Mouse (Mus musculus) thymus, postnatal 10 days (tissue): ENCODE results near the gene Sart1.
"Not testable (repeated sequence)": the region's sequence is repeated elsewhere in the genome, so short reads cannot be mapped to it uniquely, and the experiment has no call there.

Experiments used
- DNase-seq, 2 experiments: peaks; one replicate each; pipeline ENCODE4 v3.0.0; 2021; ENCODE audit warnings: low spot score in 2 of 2

The Sart1 gene

DNA sequence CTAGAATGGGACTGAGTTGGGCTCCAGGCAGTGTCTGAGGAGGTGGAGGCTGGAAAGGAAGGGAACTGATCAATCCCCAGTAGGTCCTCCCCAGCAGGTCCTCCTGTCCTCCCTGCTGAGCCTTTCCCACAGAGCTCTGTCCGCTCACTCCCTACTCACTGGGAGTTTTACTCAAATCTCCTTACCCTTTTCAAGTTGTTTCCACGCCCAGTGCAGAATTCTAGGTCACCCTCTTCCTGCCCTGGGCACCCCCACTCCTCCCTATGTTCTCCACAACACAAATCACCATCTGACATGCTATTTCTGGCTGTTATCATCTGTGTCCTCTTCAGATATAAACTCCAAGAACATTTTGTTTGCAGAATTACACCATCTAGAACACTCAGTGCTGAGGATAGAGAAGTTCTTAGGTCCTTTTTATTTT lies 26.0 kb upstream of the Sart1 start:
- DNase-seq: no peak

DNA sequence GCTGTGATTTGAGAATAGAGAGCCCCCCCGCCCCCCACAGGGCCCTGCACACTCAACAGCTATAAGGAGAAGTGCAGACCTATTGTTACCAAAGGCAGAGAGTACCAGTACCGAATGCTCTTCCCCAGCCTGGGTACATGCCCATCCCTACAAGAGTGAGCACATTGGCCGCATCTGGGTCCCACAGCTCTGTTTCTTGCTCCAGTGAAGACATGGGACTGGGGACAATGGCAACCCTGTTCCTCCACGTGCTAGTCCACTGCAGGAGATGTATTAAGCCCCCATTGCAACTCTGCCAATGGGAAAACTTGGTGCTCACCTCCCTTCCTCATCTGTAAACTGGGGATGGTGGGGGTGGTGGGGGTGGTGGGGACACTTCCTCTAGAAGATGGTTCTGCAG lies 25.3 kb upstream of the Sart1 start:
- DNase-seq: no peak

DNA sequence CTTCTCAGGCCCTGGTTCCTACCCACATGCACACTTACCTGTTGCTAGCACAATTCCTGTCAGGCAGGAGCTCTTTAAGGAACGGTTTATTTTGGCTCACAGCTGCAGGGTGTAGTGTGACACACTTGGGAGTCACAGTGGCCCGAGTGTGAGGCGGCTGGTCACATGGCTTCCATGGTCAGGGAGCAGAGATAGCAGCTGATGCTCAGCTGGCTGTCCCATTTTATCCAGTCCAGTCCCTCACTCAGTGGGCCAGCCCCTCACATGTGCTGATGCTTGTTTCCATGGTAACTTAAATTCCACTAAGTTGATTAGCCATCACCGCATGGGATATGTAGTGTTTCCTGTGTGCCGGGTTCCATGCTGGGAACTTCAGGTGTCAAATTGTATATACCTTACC lies 23.5 kb upstream of the Sart1 start:
- DNase-seq: no peak

DNA sequence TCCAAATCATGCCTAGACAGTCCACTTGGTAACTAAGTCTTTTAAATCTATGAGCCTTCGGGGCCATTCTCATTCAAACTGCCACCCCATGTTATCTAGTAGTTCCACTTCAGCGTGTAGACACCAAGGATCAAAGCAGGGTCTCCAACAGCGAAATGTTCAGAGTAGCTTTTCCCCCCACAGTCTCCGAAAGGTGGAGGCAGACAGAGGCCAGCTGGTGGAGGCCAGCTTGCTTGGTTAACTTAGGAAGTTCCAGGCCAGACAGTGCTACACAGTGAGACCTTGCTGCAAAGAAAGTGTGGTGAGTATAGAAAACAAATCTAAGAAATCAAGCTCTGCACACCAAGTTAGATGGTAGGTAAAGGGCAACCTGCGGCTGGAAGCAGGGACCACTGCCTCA lies 22.1 kb upstream of the Sart1 start:
- no peak for DNase-seq

DNA sequence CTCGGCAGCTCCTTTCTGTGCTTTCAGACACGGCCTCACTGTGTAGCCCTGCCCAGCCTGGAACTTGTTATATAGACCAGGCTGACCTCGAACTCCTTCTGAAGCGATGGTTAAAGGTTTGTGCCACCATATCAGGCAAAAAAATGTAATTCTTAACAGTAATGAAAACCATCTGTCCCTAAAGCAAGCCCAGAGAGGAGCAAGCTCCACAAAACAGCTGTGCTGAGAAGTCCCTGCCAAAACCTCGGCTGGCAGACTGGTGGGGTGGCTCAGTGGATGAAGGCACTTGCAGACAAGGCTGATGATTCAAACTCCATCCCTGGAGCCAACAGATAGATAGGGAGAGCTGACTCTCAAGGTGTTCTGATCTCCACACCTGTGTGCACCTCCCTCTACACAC lies 20.6 kb upstream of the Sart1 start:
- no peak for DNase-seq

DNA sequence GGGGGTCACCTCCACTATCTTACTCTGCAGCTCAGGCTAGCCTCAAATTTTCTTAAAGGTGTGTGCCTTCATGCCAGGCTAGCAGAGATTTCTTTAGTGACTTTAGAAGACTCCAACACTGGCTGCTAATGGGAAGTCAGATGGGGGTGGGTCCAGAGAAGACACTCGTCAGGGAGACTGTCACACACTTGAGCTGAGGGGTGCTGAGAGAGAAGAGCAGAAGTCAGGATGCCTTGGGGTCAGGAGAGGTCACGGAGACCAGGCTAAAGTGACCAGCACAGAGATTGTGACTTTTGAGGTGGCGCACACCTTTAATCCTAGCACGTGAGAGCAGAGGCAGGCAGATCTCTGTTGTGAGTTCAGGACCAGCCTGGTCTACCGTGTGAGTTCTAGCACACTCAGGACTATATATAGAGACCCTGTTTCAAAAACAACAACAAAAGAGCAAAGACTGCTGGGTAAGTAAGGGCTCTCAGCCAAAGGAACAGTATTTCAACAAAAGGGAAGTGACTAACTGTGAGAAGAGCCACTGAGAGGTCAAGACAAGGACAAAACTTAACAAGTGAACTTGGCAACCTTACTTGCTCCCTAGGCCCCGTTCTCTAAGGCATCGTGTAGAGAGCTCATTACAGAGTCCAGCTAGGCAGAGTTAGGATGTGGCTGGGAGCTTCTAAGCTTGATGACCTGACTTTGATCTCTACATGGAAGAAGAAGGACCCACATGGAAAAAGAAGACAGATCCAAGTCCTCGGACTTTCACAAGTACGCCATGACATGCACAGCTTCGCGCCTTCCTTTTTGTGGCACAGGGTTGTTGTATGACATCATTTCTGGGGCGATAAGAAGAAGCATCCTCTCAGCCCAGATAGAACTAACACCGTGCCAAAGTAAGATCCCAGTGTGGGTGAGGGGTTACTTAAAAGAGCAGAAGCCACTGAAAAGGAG lies 19.8 kb upstream of the Sart1 start:
- DNase-seq: no peak

DNA sequence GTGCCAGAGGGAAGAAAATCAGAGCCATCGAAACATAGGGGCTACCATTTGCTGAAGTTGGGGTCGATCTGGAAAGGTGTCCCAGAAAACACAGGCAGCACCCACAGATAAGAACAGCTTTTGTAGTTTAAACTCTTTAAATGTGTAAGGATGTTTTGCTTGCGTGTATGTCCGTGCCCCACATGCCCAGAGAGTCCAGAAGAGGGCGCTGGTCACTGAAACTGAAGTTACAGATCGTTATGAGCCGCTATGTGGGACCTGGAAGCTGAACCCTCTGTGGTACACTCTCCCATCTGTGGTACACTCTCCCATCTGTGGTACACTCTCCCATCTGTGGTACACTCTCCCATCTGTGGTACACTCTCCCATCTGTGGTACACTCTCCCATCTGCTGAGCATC lies 18.6 kb upstream of the Sart1 start:
- peak; percentile 50 to 72 for DNase-seq

DNA sequence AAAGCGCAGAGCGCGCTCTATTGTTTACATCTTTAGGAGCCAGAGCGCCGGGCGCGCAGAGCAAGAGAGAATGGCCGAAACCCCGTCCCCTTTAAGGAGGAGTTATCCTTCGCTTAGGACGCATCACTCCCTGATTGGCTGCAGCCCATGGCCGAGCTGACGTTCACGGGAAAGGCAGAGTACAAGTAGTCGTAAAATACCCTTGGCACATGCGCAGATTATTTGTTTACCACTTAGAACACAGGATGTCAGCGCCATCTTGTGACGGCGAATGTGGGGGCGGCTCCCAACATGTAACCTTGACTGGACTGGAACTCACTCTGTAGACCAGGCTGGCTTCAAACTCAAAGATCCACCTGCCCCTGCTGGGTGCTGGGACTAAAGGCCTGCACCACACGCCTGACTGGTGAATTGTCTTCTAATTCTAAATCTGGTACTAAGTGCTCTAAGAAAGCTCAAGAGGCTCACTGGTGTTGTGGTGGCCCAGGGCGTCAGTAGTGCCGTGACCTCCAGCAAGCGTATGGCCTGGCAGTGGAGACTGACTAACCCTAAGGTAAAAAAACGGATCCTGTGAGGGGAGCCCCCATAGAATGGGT lies 18.1 kb upstream of the Sart1 start:
- not testable (repeated sequence) for DNase-seq

DNA sequence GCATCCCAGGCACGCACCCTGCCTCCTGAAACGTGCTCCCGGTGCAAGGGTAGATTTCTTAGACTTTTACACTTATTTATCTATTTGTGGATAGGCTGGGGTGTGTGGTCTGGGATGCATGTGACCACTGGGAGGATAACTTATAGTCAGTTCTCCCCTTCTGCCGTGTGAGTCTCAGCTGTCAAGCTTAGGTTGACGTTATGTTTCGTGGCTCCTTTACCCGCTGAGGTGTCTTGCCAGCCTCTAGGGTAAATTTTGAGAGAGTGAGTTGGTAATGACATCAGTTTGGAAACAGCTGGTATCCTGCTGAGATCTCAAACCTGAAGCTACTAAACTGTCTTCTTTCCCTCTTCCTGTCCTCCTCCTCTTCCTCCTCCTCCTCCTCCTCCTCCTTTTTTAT lies 17.4 kb upstream of the Sart1 start:
- no peak for DNase-seq

DNA sequence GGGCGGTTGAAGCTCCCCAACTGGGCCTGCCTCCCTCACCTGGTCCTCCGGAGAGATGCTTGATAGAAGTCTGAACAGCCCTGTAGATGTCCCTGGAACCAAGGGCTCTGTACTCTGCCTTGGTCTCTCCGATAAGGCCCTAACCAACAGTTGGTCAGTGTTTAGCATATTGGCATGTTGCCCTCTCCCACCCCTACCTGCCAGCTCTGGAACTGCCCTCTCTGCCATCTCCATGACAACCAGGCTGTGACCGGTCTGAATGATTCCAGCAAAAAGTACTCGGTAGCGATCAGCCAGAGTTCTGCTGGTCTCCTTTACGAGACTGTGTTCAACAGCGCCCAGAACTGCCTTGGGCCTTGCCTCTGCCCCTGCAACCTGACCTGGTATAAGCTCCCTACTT lies 13.8 kb upstream of the Sart1 start, which contains the start of gene Tsga10ip:
TSS of gene Tsga10ip (minus strand) at position 234 of the 400 bp plus-strand sequence.
- no peak for DNase-seq

DNA sequence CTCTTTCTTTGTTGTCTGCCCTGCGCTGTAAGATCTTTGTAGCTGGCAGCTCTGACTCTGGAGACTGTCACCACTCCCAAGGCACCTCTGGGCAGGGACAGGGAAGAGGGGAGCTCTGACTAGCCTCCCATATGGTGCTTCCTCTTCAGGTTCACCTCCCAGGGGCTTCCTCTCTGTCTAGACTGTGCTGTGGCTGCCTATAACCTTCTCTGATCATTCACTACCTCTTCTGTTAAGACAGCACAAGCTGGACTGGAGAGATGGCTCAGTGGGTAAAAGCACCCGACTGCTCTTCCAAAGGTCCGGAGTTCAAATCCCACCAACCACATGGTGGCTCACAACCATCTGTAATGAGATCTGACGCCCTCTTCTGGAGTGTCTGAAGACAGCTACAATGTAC lies 12.6 kb upstream of the Sart1 start:
- DNase-seq: not testable (repeated sequence)

DNA sequence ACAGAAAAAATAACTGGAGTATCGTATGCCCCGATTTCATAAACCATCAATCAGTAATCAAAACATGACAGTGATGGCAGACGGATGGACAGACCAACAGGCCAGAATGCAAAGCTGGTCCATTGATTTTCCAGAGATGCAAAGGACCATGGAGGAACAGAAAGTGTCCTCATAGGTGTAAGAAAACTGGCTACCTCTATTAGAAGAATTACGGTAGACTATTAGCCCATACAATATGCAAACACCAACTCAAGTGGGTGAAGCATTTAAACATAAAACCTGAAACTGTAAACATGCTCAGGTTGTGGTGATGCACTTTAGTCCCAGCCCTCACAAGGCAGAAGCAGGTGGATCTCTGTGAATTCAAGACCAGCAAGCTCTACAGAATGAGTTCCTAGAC lies 6.9 kb upstream of the Sart1 start:
- no peak for DNase-seq

DNA sequence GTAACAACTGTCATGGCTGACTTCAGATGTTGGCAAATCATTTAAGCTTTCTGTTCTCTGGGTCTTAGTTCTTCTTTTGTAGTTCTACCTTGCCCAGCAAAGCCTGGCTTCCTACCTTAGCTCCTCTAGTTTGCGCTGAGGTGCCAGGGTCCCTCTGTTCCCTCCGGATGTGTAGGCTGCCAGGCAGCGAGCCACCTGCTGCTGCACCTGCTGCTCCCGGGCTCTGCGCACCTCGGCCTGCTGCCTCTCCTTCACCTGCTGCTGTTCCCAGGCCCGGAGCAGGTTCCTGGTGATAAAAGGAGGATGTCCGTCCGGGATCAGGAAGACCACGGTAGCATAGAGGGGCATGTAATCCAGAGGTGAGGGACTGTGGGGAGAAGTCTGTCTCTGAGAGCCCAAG lies 5.7 kb upstream of the Sart1 start:
- DNase-seq: no peak

DNA sequence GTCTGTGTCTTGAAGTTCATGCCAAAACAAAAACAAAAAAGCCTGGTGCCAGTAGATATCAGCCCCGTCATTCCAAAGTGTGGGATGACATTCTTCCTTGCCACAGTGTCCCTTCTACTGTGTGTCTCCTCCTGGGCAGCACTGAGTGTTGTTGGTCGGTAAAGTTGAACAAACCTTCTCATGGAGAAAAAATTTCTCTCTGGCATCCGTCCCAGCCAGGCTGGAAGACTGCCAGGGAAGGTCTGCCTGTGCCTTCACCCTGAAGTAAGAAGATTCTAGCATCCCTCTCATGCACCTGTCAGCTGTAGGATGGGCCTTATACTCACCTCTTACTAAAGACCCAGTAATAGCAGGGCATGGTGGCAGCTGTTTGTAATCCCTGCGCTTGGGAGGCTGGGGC lies 4.4 kb upstream of the Sart1 start:
- DNase-seq: no peak

DNA sequence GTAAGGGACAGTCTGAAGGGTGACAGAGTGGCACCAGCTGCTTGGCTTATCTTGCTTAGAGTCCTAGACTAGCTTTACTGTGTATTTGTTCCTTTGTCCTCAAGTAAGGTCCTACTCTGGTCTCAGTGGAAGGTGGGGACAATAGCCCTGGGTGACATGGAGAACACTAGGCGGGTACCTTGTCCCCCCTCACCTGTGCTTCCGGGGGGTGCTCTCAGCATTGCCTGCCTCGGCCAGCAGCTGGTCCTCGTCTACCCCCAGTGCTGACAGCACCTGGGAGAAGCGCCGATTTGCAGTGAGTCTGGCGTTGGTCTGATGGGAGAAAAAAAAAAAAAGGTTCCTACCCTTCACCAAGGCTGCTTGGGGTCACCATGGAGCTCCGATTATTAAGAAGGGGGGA lies 1.9 kb upstream of the Sart1 start:
- DNase-seq: peak; percentile 36 to 37

DNA sequence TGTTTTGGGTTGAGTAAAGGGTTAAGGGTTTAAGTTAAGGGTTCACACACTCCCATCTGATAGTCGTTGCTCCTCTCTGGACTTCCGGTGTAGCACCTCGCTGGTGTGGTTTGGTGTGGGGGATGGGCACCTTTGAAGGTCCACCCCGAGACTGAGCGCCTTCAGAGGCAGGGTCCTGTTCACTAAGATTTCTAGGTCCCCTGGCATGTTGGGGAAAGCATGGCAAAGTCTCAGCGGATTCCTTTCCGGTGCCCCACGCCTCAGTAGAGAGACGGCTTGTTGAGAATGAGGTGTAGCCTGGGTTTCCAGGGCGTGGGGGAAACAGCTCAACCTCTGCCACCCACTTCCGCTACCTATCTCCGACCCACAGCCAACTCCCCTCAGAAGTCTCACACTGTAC lies 1.1 kb upstream of the Sart1 start:
- DNase-seq: peak; percentile 78 to 79

DNA sequence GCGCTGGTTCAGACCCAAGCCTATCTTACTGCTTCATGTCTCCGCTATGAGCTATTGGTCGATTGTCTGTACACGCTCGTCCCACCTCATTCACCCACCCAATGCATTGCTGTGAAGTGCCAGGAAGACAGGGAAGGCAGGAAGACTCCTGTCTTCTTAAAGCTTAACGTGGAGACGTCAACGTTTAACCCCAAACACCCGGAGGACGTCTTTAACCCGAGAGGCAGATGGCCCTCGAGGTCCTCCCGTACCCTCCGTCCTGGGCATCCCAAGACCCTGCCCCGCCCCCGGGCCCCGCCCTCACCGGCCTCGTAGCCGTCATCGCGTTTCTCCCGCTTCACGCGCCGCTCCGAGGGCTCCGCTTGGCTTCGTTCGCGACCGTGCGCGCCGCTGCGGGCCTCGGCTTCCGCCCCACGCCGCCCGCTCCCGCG lies 477 bp downstream of the Sart1 start:
- no peak for DNase-seq

DNA sequence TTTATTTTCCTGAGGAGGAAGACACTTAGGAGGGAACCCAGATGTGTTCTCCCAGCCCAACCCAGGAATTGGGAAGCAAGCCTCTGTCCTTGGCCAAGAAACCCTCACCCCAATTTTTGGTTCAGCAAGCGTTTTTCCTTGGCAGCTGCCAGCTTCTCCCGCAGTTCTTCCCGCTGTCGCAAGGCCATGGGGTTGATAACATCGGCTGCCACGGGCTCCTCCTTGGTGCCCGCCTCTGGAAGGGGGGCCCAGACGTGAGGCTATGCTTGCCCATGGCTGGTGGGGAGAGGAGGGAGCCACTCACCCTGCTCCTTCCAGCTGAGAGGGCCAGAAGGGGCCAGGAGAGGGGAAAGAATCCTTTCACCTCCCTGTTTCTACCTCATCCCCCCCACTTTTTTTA lies 3.8 kb downstream of the Sart1 start:
- no peak for DNase-seq

DNA sequence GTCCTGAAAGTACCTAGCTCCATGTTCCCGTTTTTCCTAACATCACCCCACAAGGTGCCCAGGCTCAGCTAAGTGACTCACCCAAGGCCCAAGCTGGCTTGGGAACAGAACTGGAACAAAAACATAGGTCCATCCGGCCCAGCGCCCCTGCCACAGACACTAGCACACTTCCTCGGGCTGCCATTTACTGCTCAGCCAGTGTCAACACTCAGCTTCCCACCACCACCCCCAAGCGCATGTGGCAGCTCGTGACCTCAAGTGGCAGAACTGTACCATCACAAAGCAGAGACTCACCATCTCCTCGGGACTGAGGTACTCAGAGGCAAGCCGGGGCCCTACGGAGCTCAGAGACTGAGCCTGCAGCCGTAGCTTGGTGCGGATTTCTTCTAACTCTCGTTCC lies 5.2 kb downstream of the Sart1 start:
- no peak for DNase-seq

DNA sequence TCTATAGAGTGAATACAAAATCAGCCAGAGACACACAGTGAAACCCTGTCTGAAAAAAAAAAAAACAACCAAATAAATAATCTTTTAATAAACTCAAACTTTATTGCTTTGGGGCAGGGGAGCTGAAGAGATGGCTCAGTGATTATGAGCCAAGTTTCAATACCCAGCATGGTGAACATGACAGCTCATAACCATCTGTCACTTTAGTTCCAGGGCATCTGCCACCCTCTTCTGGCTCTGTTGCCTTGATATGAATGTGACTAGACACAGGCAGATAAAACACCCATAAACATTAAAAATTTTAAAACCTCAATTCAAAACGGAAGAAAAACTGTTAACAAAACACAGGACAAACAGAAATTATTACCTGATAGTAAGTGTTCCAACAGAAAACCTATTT lies 11.1 kb downstream of the Sart1 start:
- no peak for DNase-seq

DNA sequence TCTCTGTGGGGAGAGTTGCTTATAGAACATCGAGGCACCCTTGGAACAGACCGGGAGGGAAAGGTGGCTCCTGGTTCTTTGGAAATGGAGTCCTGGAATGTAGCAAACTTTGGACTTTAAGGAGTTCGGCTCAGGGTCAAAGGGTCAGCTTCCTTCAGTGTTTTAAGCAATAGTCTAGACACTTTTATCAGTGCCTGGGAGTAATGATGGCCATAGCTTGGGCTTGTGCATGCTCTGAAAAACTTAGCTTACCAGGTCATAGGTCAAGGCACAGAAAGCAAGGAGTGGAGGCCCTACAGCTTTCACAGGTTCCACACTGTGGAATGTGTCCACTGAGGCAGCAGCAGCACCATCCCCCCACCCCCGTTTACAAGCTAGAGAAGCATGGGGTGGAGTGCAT lies 13.8 kb downstream of the Sart1 start:
- DNase-seq: no peak

DNA sequence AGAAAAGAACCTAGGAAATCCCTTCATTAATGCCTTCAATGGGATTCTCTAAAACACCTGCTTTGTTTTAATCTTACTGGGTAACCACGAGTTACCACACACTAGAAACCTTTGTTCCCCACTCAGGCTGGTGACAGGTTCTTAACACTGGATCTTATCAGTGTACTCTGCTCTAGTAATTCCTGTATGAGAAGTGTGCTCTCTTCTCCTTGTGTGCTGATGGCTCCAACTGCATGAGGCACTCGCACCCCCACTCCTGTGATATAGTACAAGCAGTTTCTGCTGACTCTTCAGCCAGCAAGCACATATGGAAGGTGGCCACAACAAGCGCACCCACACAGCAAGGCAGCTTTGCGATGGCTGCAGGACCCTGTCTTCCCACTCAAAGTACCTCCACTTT lies 14.3 kb downstream of the Sart1 start:
- DNase-seq: no peak

DNA sequence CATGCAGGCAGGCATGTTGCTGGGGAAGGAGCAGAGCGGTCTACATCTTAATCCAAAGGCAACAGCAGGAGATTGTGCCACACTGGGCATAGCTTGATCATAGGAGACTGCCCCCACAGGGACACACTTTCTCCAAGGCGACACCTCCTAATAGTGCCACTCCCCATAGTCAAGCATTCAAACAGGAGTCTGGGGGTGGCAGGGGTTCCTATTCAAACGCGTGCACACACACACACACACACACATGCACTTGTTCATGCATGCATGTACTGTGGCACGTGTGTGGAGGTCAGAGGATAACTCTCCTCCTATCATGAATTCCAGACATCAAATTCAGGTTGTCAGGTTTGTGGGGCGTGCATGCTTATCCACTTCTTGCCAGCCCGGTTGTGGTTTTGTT lies 15.8 kb downstream of the Sart1 start:
- DNase-seq: no peak
